Mouse (Mus musculus): ENCODE measurements around the gene Tsks.

Gene Tsks

DNA sequence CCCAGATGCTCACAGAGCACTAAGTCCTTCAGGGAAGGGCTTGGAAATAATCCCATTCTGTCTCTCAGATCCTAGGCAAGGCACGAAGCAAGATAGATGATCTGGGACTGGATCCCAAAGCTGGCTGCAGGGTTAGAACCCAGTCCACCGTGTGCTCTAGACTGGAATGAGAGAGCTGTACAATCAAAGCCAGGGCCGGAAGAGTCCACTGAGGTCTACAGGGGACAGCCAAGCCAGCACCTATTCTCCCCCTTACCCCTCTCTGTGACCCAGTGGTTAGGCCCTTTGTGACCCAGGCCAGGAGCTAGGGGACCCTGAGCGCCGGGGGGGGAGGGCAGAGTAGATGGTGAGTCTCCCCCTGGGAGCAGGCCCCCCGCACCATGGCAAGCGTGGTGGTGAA is at the start of gene Tsks:
Gene Tsks (plus strand): TSS at position 301 of the 400 bp plus-strand sequence.
- DNase-seq = no peak

DNA sequence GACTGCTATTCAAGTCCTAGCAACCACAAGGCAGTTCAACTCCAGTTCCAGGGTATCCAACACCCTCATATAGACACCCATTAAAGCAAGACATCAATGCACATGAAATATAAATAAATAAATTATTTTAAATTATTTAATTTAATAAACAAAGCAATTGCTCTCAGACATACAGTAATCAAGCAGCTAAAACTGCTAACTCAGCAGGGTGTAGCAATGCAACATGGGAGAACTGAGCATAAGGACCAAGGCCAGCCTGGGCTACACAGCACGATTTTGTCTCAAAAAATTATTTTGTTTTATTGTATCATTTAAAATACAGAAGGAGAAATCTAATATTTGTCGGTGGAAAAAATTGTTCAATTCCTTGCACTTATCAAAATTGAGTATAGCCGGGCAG is 48.8 kb upstream of the Tsks start:
- DNase-seq = no peak

DNA sequence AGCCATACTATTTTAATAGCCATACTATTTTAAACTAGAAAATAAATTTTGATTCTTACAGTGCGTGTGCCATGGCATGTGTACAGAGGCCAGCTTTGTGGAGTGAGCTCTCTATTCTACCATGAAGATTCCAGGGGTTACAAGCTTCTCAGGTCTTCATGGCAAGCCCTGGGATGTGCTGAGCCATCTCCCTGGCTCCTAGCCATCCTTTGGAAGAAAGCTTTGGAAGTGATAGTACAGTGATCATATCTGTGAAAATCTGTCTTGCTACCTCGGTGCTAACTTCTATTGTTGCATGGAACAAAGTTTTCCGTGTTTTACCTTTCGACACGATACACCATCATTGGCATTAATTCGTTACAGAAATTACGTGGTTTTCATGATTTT is 47.8 kb upstream of the Tsks start:
- DNase-seq = no peak

GRCm38 (mm10) chr7:44895593-44896434 is 47.2 kb upstream of the Tsks start, which contains the start of gene Fuz:
TSS of gene Fuz (plus strand) at chr7:44896079.
- DNase-seq = peak; percentile 90

DNA sequence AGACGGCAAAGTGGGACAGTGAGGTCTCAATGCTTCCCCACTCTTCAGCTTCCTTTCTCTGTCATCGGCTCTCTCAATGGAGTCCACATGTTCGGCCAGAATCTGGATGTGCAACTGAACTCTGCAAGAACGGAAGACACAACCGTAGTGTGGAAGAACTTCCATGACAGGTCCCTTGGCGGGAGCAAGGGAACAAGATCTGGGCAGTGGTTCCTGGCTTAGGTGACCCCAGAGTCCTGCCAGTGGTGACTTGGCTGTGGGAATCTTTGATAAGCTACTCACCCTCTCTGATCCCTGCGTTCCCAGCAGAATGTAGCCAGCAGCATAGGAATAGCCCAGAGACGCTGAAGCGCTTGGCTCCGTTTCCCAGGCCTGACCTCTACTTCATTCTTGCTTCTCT is 46.5 kb upstream of the Tsks start:
- no peak for DNase-seq

DNA sequence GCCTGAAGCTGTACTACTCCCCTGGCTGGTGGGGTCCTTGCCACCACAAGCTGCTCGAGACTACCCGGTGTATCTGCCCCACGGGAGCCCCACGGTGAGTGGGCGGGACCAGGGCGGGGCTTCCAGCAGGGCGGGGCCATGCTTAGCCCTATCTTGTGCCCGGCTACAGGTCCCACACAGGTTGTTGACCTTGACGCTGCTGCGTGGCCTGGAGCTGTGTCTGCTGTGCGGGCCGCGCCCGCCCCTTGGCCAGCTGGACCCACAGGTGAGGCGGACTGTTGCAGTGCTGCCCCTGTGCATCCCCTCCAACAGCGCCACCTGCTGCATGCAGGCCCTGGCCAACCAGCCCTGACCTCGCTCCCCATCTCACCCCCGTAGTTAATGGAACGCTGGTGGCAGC is 44.4 kb upstream of the Tsks start:
- peak; percentile 27 to 53 for DNase-seq

DNA sequence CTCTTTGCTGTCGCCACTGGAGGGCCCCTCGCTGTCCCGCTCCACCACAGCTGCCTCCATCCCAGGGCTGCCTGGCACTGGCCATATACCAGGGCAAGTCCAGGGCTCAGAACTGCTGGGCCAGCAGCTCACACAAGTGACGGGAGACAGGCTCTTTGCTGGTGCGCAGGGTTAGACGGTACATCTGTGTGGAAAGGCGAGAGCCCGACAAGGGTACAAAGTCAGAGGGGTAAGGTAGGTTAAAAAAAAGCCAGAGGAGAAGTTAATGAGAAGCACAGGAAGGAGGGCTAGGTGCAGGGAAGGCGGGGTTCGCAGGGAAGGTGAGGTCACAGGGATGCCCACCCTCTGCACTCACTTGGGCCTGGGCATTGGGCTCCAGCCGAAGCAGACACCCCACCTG is 42.4 kb upstream of the Tsks start:
- DNase-seq = no peak

DNA sequence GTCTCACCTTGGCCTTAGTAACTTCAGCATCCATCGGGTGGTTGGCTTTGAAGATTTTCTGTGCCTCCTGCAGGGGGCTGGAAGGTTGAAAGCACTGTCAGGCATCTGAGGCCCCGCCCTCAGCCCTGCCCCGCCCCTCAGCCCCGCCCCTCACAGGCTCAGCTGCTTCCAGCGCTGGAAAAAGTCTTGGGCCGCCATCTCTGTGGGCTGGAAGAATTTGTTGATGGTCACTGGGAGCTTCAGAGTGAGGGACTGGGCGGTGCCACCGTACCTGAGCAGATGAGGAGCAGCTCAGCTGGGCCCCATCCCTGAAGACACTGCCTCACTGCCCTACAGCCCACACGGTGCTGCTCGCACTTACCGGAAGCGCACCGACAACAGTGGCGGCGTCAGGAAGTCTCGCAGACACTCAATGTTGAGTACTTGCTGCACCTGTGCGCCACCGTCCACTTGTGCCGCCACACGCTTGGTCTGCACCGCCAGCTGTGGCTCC is 41.7 kb upstream of the Tsks start:
- DNase-seq = no peak

- DNase-seq = no peak
Measured at GRCm38 (mm10) chr7:44905430-44905829, 37.6 kb upstream of the Tsks start.

DNA sequence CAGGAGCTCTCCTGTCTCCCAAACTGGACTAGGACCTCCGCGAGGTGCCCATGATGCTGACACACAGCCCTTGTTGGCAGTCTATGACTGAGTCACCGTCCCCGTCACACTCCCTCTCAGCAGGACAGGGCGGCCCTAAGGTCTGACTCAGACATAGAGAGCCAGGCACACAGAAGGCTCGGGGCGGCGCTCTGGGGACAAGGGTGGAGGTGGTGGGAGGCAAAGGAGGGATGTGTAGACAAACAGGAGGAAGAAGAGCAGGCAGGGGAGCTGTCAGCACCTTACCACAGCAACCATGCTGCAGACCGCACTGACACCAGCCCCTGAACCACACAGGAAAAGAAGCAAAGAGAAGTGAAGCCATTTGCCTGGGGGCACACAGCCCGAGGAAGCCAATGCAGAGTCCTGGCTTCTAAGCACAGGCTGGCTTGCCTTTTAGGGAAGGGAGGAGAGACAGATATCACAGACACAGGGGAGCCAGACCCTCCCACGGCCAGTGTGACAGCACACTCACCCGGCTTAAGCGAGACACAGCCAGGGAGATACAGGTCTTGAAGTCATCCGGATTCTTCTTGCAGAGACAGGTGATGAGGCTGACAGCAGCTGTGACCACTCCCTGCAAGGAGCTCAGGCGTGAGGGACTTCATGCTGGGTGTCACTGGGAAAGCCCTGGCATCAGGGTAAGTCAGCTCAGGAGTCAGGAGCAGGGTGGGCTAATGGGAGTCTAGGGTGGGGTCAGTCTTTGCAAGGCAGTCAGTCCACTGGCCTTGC is 34.1 kb upstream of the Tsks start:
- peak; percentile 34 to 37 for DNase-seq

- DNase-seq = no peak
Measured at GRCm38 (mm10) chr7:44914396-44914795, 28.6 kb upstream of the Tsks start.

GRCm38 (mm10) chr7:44915314-44915713 is 27.7 kb upstream of the Tsks start:
- DNase-seq = no peak

DNA sequence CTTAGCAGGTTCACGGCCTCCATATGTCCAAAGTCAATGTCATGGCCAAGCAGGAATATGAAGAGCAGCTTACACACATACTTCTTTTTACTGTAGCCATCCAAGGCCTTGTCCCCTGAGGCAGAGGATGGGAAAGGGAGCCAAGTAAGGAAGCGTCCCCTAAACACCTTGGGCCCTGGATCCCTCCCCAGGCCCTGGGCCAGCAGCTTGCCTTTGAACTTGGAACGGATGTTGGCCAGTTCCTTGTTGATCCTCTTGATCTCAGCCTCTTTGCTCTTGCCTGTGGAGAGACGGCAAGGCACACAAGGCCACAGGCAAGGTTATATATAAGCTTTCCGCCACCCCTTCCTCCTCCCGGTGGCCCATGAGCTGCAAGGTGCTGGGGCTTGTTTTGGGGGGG is 26.8 kb upstream of the Tsks start:
- DNase-seq = peak in 1 of 2 experiments; percentile 2

- DNase-seq = peak in 1 of 2 experiments; percentile 4
Measured at GRCm38 (mm10) chr7:44916881-44917280, 26.1 kb upstream of the Tsks start.

- DNase-seq = no peak
Measured at GRCm38 (mm10) chr7:44918219-44918618, 24.8 kb upstream of the Tsks start.

GRCm38 (mm10) chr7:44919127-44919526 is 23.9 kb upstream of the Tsks start:
- peak in 1 of 2 experiments; percentile 3 for DNase-seq

DNA sequence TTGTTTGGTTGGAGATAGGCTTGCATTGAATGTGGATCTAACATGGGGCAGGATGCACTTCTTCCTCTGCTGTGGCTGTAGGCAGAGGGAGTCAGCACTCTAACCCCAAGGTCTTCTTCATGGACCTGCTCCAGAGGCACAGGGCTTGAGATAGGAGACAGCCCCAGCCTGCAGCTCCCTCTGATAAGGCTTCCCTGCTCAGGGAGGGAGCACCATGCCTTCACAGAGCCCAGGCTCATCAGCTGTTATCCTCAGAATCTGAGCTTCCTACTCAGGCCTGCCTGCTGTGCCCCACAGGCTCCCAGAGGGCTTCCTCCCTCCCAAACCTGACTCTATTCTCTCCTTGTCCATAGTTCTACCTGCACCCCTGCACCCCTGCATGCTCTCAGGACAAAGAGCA is 20.5 kb upstream of the Tsks start:
- DNase-seq = no peak

- peak; percentile 44 to 45 for DNase-seq
Measured at GRCm38 (mm10) chr7:44925468-44925867, 17.5 kb upstream of the Tsks start.

GRCm38 (mm10) chr7:44928570-44928969 is 14.4 kb upstream of the Tsks start:
- no peak for DNase-seq

GRCm38 (mm10) chr7:44929204-44930151 is 13.5 kb upstream of the Tsks start, which contains the start of gene Ap2a1:
TSS of gene Ap2a1 (minus strand) at chr7:44929496.
- peak; percentile 99 for DNase-seq

DNA sequence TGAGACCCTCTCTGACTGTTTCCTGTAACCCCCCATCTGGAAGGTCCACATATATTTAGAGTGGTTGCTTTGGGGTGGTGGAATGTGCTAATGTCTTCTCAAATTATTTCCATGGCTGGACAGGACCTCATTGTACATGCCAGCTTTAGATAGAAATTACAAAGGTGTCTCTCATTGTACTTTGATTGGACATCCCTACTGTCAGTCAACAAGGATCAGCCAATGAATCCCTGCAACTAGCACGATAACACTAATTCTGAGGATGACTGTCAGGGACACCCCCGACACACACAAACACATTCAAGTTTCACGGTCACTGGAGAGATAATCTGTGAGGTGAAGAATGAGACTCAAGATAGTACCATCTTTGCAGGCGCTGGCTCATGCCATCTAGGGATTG is 4.3 kb upstream of the Tsks start:
- no peak for DNase-seq

GRCm38 (mm10) chr7:44949922-44950321 is 6.9 kb downstream of the Tsks start:
- DNase-seq = no peak

DNA sequence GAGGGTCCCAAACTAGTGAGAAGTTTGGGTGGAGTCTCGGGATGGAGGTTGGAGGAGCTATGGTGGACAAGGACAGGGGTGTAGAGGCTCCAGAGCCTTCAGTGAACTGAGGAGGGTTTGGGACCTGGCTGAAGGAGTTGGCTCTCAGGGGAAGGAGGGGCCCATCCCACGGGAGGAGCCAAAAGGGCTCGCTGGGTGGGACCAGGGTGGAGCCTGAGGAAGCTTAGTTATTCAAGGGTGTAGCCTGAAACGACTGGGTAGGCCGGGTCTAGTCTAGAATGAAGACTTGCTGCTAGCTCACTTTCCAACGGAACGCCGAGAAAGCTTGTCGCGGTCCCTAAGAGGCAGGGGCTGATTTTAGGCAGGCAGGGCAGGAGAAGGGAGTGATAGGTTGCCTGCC is 9.0 kb downstream of the Tsks start:
- DNase-seq = no peak

Data from cerebellum, postnatal 36 days (tissue).